8 mouse cellular contexts compared by ENCODE assay signal in genomic region chr11:9481511-9481910, GRCm38 (mm10).
DNase-seq lines count a peak whose midpoint lies in the region; ATAC-seq and TF ChIP-seq lines count a peak whose summit lies in the region.

No protein-coding gene starts in this region.

- 22% methylated on average over 6 of the region's 6 CpGs for WGBS in forebrain, embryonic 16.5 days
- WGBS in kidney, embryonic 14.5 days: 16% methylated on average over 6 of the region's 6 CpGs
- WGBS in limb, embryonic 14.5 days: 16% methylated on average over 6 of the region's 6 CpGs

- H3K9me3 ChIP-seq in forebrain, embryonic 16.5 days (ENCODE audit: control insufficient read depth, low read length): no peaks in the 10 kb centered on the region
- no peaks in the 10 kb centered on the region; the same call in 1 of the 2 replicates for H3K9me3 ChIP-seq in kidney, embryonic 14.5 days (ENCODE audit: control insufficient read depth, low read length)
- no peaks in the 10 kb centered on the region for H3K9me3 ChIP-seq in limb, embryonic 14.5 days (ENCODE audit: control insufficient read depth, low read length)

- H3K27ac ChIP-seq in forebrain, embryonic 16.5 days (ENCODE audit: low read length): no peak overlapping the region
- no peak overlapping the region for H3K27ac ChIP-seq in kidney, embryonic 14.5 days (ENCODE audit: low read depth, low read length)
- H3K27ac ChIP-seq in limb, embryonic 14.5 days (replicated peaks; ENCODE audit: low read depth, low read length): no peak overlapping the region

- H3K4me2 ChIP-seq in forebrain, embryonic 16.5 days (ENCODE audit: low read length): no peak overlapping the region
- H3K4me2 ChIP-seq in kidney, embryonic 14.5 days (replicated peaks; ENCODE audit: low read depth, low read length): no peak overlapping the region
- no peak overlapping the region for H3K4me2 ChIP-seq in limb, embryonic 14.5 days (replicated peaks; ENCODE audit: low read depth, low read length, severe bottlenecking)

- DNase-seq in cerebellum, adult 11 months: peak; percentile 3
- DNase-seq in cerebellum, adult 11-12 months: no peak
- DNase-seq in adrenal gland, postnatal 36 days: peak; percentile 1 to 5
- DNase-seq in limb, embryonic 14.5 days (ENCODE audit: low spot score): peak; percentile 39
- DNase-seq in retina, embryonic 14.5 days (ENCODE audit: low spot score): peak; percentile 76

- TF ChIP-seq POLR2A in limb, embryonic 14.5 days (IDR thresholded peaks at IDR 0.05; ENCODE audit: borderline replicate concordance, extremely low read depth, insufficient read depth, insufficient read length): no peak

- no peaks in the 10 kb centered on the region for H3K27me3 ChIP-seq in forebrain, embryonic 16.5 days (replicated peaks; ENCODE audit: control insufficient read depth, insufficient read depth, low read length)
- no peaks in the 10 kb centered on the region for H3K27me3 ChIP-seq in kidney, embryonic 14.5 days (ENCODE audit: control insufficient read depth, insufficient read depth, low read length)
- no peaks in the 10 kb centered on the region for H3K27me3 ChIP-seq in limb, embryonic 14.5 days (ENCODE audit: control insufficient read depth, insufficient read depth, low read length)

- no peak overlapping the region for H3K9ac ChIP-seq in forebrain, embryonic 16.5 days (replicated peaks; ENCODE audit: low read depth, low read length)
- no peak overlapping the region for H3K9ac ChIP-seq in kidney, embryonic 14.5 days (ENCODE audit: low read depth, low read length)
- no peak overlapping the region for H3K9ac ChIP-seq in limb, embryonic 14.5 days (ENCODE audit: low read depth, low read length, severe bottlenecking)

- H3K4me1 ChIP-seq in forebrain, embryonic 16.5 days (replicated peaks; ENCODE audit: control insufficient read depth, insufficient read depth, low read length): no peaks in the 10 kb centered on the region
- H3K4me1 ChIP-seq in kidney, embryonic 14.5 days (ENCODE audit: control insufficient read depth, insufficient read depth, low read length): no peaks in the 10 kb centered on the region
- H3K4me1 ChIP-seq in limb, embryonic 14.5 days (ENCODE audit: control insufficient read depth, insufficient read depth, low read length): no peaks in the 10 kb centered on the region

- no peaks in the 10 kb centered on the region for H3K36me3 ChIP-seq in forebrain, embryonic 16.5 days (ENCODE audit: control insufficient read depth, insufficient read depth)
- no peaks in the 10 kb centered on the region for H3K36me3 ChIP-seq in kidney, embryonic 14.5 days (ENCODE audit: control insufficient read depth, insufficient read depth, low read length)
- no peaks in the 10 kb centered on the region for H3K36me3 ChIP-seq in limb, embryonic 14.5 days (ENCODE audit: control insufficient read depth, insufficient read depth, low read length)

- no peak overlapping the region for H3K4me3 ChIP-seq in forebrain, embryonic 16.5 days (replicated peaks; ENCODE audit: low read length)
- no peak overlapping the region for H3K4me3 ChIP-seq in kidney, embryonic 14.5 days (ENCODE audit: low read length)
- H3K4me3 ChIP-seq in limb, embryonic 14.5 days (replicated peaks; ENCODE audit: low read length): no peak overlapping the region

- ATAC-seq in forebrain, embryonic 16.5 days: peak; percentile 72
- peak; percentile 89 for ATAC-seq in kidney, embryonic 14.5 days (ENCODE audit: low FRiP score, low TSS enrichment)
- no peak for ATAC-seq in limb, embryonic 14.5 days (ENCODE audit: low FRiP score, low read depth)
- no peak; the same call in 1 of the 2 replicates for ATAC-seq in monocyte, adult 5-6 weeks (replicated peaks; ENCODE audit: insufficient number of reproducible peaks, low FRiP score, low TSS enrichment, poor library complexity, severe bottlenecking)

Comparison
In these comparisons a context has a peak if more than half of its experiments do, and no peak if none do; other contexts are left out.
1. ATAC-seq: peak in forebrain, embryonic 16.5 days (single experiment) and kidney, embryonic 14.5 days (single experiment); none in limb, embryonic 14.5 days (single experiment) and monocyte, adult 5-6 weeks (single experiment).